Mouse (Mus musculus): Measurements from ENCODE around the gene Sbds. TPM values are rescaled to one million over a fixed set of nuclear protein-coding genes. Genes with fewer than 3 reads are reported as not detected.

Sbds gene
- 67.4 and 68.1 TPM in 2 replicates for polyA plus RNA-seq (2015; fragmentation: Nextera tagmentation; extraction: Ambion mirVana)

GRCm38 (mm10) chr5:130255017-130255720 lies at the start of gene Sbds, which contains the start of gene Tyw1:
Gene Sbds, minus strand, starts transcription at chr5:130255530.
Gene Tyw1, plus strand, starts transcription at chr5:130255619.
- Histone ChIP-seq H3K27ac (replicated peaks) (peak within 1 kb of the TSS; percentile 86), H3K4me3 (replicated peaks) (peak within 1 kb of the TSS; percentile 80), H3K9ac (peak within 1 kb of the TSS; percentile 64), H3K9me3 (replicated peaks) (no peaks in the 10 kb centered on the region), H3K36me3 (peaks cover 35% of the 10 kb centered on the region), H3K27me3 (no peaks in the 10 kb centered on the region), H3K4me1 (peaks cover 27% of the 10 kb centered on the region), H3K4me2 (replicated peaks) (peak within 1 kb of the TSS; percentile 81)
- under 1% methylated on average over 52 of the region's 52 CpGs for WGBS
- ATAC-seq (ENCODE audit: insufficient number of reproducible peaks, low FRiP score, low TSS enrichment, low read depth) = peak; percentile 91

- WGBS = 90% methylated on average over 6 of the region's 6 CpGs
- peaks cover 51% of the 10 kb centered on the region for H3K36me3 ChIP-seq
- H3K9me3 ChIP-seq (replicated peaks) = no peaks in the 10 kb centered on the region
- no peak overlapping the region for H3K27ac ChIP-seq (replicated peaks)
- no peaks in the 10 kb centered on the region for H3K27me3 ChIP-seq
- H3K9ac ChIP-seq = no peak overlapping the region
- no peaks in the 10 kb centered on the region for H3K4me1 ChIP-seq
- no peak for ATAC-seq (ENCODE audit: insufficient number of reproducible peaks, low FRiP score, low TSS enrichment, low read depth)
- no peak overlapping the region for H3K4me2 ChIP-seq (replicated peaks)
- no peak overlapping the region for H3K4me3 ChIP-seq (replicated peaks)
These were observed 48.3 kb upstream of the Sbds start for GRCm38 (mm10) chr5:130303611-130304010.

- ATAC-seq (ENCODE audit: insufficient number of reproducible peaks, low FRiP score, low TSS enrichment, low read depth) = no peak
- Histone ChIP-seq H3K36me3 (peaks cover 47% of the 10 kb centered on the region), H3K4me2 (replicated peaks) (no peak overlapping the region), H3K9me3 (replicated peaks) (no peaks in the 10 kb centered on the region), H3K4me1 (no peaks in the 10 kb centered on the region), H3K27me3 (no peaks in the 10 kb centered on the region), H3K9ac (no peak overlapping the region), H3K4me3 (replicated peaks) (no peak overlapping the region), H3K27ac (replicated peaks) (no peak overlapping the region)
- WGBS = 94% methylated on average over 8 of the region's 8 CpGs
These were observed 44.2 kb upstream of the Sbds start for GRCm38 (mm10) chr5:130299526-130299925.

- H3K27me3 ChIP-seq = no peaks in the 10 kb centered on the region
- H3K9me3 ChIP-seq (replicated peaks) = no peaks in the 10 kb centered on the region
- no peak overlapping the region for H3K4me3 ChIP-seq (replicated peaks)
- no peaks in the 10 kb centered on the region for H3K4me1 ChIP-seq
- no peak overlapping the region for H3K9ac ChIP-seq
- no peak overlapping the region for H3K27ac ChIP-seq (replicated peaks)
- WGBS = 91% methylated on average over 9 of the region's 9 CpGs
- H3K36me3 ChIP-seq = peaks cover 47% of the 10 kb centered on the region
- no peak for ATAC-seq (ENCODE audit: insufficient number of reproducible peaks, low FRiP score, low TSS enrichment, low read depth)
- H3K4me2 ChIP-seq (replicated peaks) = no peak overlapping the region
These were observed 43.6 kb upstream of the Sbds start for GRCm38 (mm10) chr5:130298831-130299460.

- H3K27me3 ChIP-seq = no peaks in the 10 kb centered on the region
- no peak overlapping the region for H3K4me3 ChIP-seq (replicated peaks)
- no peak overlapping the region for H3K4me2 ChIP-seq (replicated peaks)
- no peak overlapping the region for H3K9ac ChIP-seq
- no peak overlapping the region for H3K27ac ChIP-seq (replicated peaks)
- peaks cover 48% of the 10 kb centered on the region for H3K36me3 ChIP-seq
- 79% methylated on average over 5 of the region's 5 CpGs for WGBS
- no peak for ATAC-seq (ENCODE audit: insufficient number of reproducible peaks, low FRiP score, low TSS enrichment, low read depth)
- no peaks in the 10 kb centered on the region for H3K4me1 ChIP-seq
- no peaks in the 10 kb centered on the region for H3K9me3 ChIP-seq (replicated peaks)
These were observed 40.7 kb upstream of the Sbds start for GRCm38 (mm10) chr5:130296071-130296470.

- H3K4me1 ChIP-seq = no peaks in the 10 kb centered on the region
- H3K4me3 ChIP-seq (replicated peaks) = no peak overlapping the region
- H3K9ac ChIP-seq = no peak overlapping the region
- WGBS = 77% methylated on average over 6 of the region's 6 CpGs
- no peaks in the 10 kb centered on the region for H3K9me3 ChIP-seq (replicated peaks)
- H3K27ac ChIP-seq (replicated peaks) = no peak overlapping the region
- no peak for ATAC-seq (ENCODE audit: insufficient number of reproducible peaks, low FRiP score, low TSS enrichment, low read depth)
- no peak overlapping the region for H3K4me2 ChIP-seq (replicated peaks)
- H3K27me3 ChIP-seq = no peaks in the 10 kb centered on the region
- peaks cover 43% of the 10 kb centered on the region for H3K36me3 ChIP-seq
These were observed 39.3 kb upstream of the Sbds start for GRCm38 (mm10) chr5:130294598-130294997.

GRCm38 (mm10) chr5:130293941-130294340 lies 38.6 kb upstream of the Sbds start:
- Histone ChIP-seq H3K4me2 (replicated peaks) (no peak overlapping the region), H3K4me3 (replicated peaks) (no peak overlapping the region), H3K27me3 (no peaks in the 10 kb centered on the region), H3K9ac (no peak overlapping the region), H3K27ac (replicated peaks) (no peak overlapping the region), H3K4me1 (no peaks in the 10 kb centered on the region), H3K36me3 (peaks cover 42% of the 10 kb centered on the region), H3K9me3 (replicated peaks) (no peaks in the 10 kb centered on the region)
- 74% methylated on average over 5 of the region's 5 CpGs for WGBS
- ATAC-seq (ENCODE audit: insufficient number of reproducible peaks, low FRiP score, low TSS enrichment, low read depth) = no peak

- Histone ChIP-seq H3K4me3 (replicated peaks) (no peak overlapping the region), H3K9ac (no peak overlapping the region), H3K27ac (replicated peaks) (no peak overlapping the region), H3K27me3 (no peaks in the 10 kb centered on the region), H3K4me2 (replicated peaks) (no peak overlapping the region), H3K9me3 (replicated peaks) (no peaks in the 10 kb centered on the region), H3K36me3 (peaks cover 42% of the 10 kb centered on the region), H3K4me1 (no peaks in the 10 kb centered on the region)
- ATAC-seq (ENCODE audit: insufficient number of reproducible peaks, low FRiP score, low TSS enrichment, low read depth) = no peak
- 88% methylated on average over 4 of the region's 4 CpGs for WGBS
These were observed 37.6 kb upstream of the Sbds start for GRCm38 (mm10) chr5:130292976-130293375.

GRCm38 (mm10) chr5:130290775-130291174 lies 35.4 kb upstream of the Sbds start:
- Histone ChIP-seq H3K9ac (no peak overlapping the region), H3K9me3 (replicated peaks) (no peaks in the 10 kb centered on the region), H3K4me3 (replicated peaks) (no peak overlapping the region), H3K4me1 (no peaks in the 10 kb centered on the region), H3K4me2 (replicated peaks) (no peak overlapping the region), H3K36me3 (peaks cover 36% of the 10 kb centered on the region), H3K27me3 (no peaks in the 10 kb centered on the region), H3K27ac (replicated peaks) (no peak overlapping the region)
- ATAC-seq (ENCODE audit: insufficient number of reproducible peaks, low FRiP score, low TSS enrichment, low read depth) = no peak
- 93% methylated on average over 12 of the region's 12 CpGs for WGBS

GRCm38 (mm10) chr5:130290242-130290641 lies 34.9 kb upstream of the Sbds start:
- H3K9me3 ChIP-seq (replicated peaks) = no peaks in the 10 kb centered on the region
- H3K4me2 ChIP-seq (replicated peaks) = no peak overlapping the region
- WGBS = 98% methylated on average over 6 of the region's 6 CpGs
- no peak overlapping the region for H3K27ac ChIP-seq (replicated peaks)
- H3K36me3 ChIP-seq = peaks cover 36% of the 10 kb centered on the region
- no peaks in the 10 kb centered on the region for H3K27me3 ChIP-seq
- H3K4me3 ChIP-seq (replicated peaks) = no peak overlapping the region
- no peak for ATAC-seq (ENCODE audit: insufficient number of reproducible peaks, low FRiP score, low TSS enrichment, low read depth)
- H3K4me1 ChIP-seq = no peaks in the 10 kb centered on the region
- H3K9ac ChIP-seq = no peak overlapping the region

- WGBS = 77% methylated on average over 7 of the region's 7 CpGs
These were observed 32.8 kb upstream of the Sbds start for GRCm38 (mm10) chr5:130288106-130288505.

More at GRCm38 (mm10) chr5:130288106-130288505, 32.8 kb upstream of the Sbds start:
- Histone ChIP-seq H3K4me1 (no peaks in the 10 kb centered on the region), H3K27me3 (no peaks in the 10 kb centered on the region), H3K9ac (no peak overlapping the region), H3K27ac (replicated peaks) (no peak overlapping the region), H3K36me3 (peaks cover 53% of the 10 kb centered on the region), H3K4me2 (replicated peaks) (no peak overlapping the region), H3K4me3 (replicated peaks) (no peak overlapping the region), H3K9me3 (replicated peaks) (no peaks in the 10 kb centered on the region)
- ATAC-seq (ENCODE audit: insufficient number of reproducible peaks, low FRiP score, low TSS enrichment, low read depth) = no peak
